Mouse (Mus musculus): Measurements from ENCODE around the gene BC053393.
"Not testable (repeated sequence)": the region's sequence is repeated elsewhere in the genome, so short reads cannot be mapped to it uniquely, and the experiment has no call there.

Gene BC053393

GRCm38 (mm10) chr11:46571327-46571726 is at the start of gene BC053393:
TSS of gene BC053393 (plus strand) at chr11:46571536.
- DNase-seq (ENCODE audit: low spot score in 2 of 2) = peak in 1 of 2 experiments; percentile 31

- no peak for DNase-seq (ENCODE audit: low spot score in 2 of 2)
These were observed 48.6 kb upstream of the BC053393 start for GRCm38 (mm10) chr11:46522719-46523118.

- DNase-seq (ENCODE audit: low spot score in 2 of 2) = no peak
These were observed 47.4 kb upstream of the BC053393 start, which contains the start of gene Gm12169 for GRCm38 (mm10) chr11:46523912-46524311. TSS of gene Gm12169 (plus strand) at chr11:46524212.

- no peak for DNase-seq (ENCODE audit: low spot score in 2 of 2)
These were observed 41.2 kb upstream of the BC053393 start for GRCm38 (mm10) chr11:46530149-46530548.

GRCm38 (mm10) chr11:46536978-46537377 is 34.4 kb upstream of the BC053393 start:
- DNase-seq (ENCODE audit: low spot score in 2 of 2) = no peak

GRCm38 (mm10) chr11:46543530-46543929 is 27.8 kb upstream of the BC053393 start:
- no peak for DNase-seq (ENCODE audit: low spot score in 2 of 2)

- no peak for DNase-seq (ENCODE audit: low spot score in 2 of 2)
These were observed 21.6 kb upstream of the BC053393 start for GRCm38 (mm10) chr11:46549721-46550120.

- peak in 1 of 2 experiments; percentile 26 for DNase-seq (ENCODE audit: low spot score in 2 of 2)
These were observed 18.6 kb upstream of the BC053393 start for GRCm38 (mm10) chr11:46552741-46553140.

GRCm38 (mm10) chr11:46561096-46561495 is 10.2 kb upstream of the BC053393 start:
- no peak for DNase-seq (ENCODE audit: low spot score in 2 of 2)

GRCm38 (mm10) chr11:46564671-46565070 is 6.7 kb upstream of the BC053393 start:
- DNase-seq (ENCODE audit: low spot score in 2 of 2) = no peak

GRCm38 (mm10) chr11:46565967-46566366 is 5.4 kb upstream of the BC053393 start:
- DNase-seq (ENCODE audit: low spot score in 2 of 2) = no peak

GRCm38 (mm10) chr11:46569107-46569506 is 2.2 kb upstream of the BC053393 start:
- no peak for DNase-seq (ENCODE audit: low spot score in 2 of 2)

- no peak for DNase-seq (ENCODE audit: low spot score in 2 of 2)
These were observed 7.5 kb downstream of the BC053393 start for GRCm38 (mm10) chr11:46578771-46579281.

GRCm38 (mm10) chr11:46580428-46580827 is 9.1 kb downstream of the BC053393 start:
- no peak for DNase-seq (ENCODE audit: low spot score in 2 of 2)

- DNase-seq (ENCODE audit: low spot score in 2 of 2) = no peak
These were observed 11.4 kb downstream of the BC053393 start for GRCm38 (mm10) chr11:46582741-46583140.

GRCm38 (mm10) chr11:46592416-46592815 is 21.1 kb downstream of the BC053393 start:
- DNase-seq (ENCODE audit: low spot score in 2 of 2) = no peak

- DNase-seq (ENCODE audit: low spot score in 2 of 2) = peak in 1 of 2 experiments; percentile 35
These were observed 48.6 kb downstream of the BC053393 start for GRCm38 (mm10) chr11:46619929-46620328.

- DNase-seq (ENCODE audit: low spot score in 2 of 2) = peak in 1 of 2 experiments; percentile 43
These were observed 49.3 kb downstream of the BC053393 start for GRCm38 (mm10) chr11:46620414-46621168.

GRCm38 (mm10) chr11:46629211-46629795 is 58.0 kb downstream of the BC053393 start, which contains the start of gene Dppa1:
TSS of gene Dppa1 (minus strand) at chr11:46629261.
- no peak for DNase-seq (ENCODE audit: low spot score in 2 of 2)

GRCm38 (mm10) chr11:46631635-46632034 is 60.3 kb downstream of the BC053393 start:
- peak; percentile 52 to 69 for DNase-seq (ENCODE audit: low spot score in 2 of 2)

GRCm38 (mm10) chr11:46635516-46635915 is 64.2 kb downstream of the BC053393 start:
- DNase-seq (ENCODE audit: low spot score in 2 of 2) = not testable (repeated sequence)

GRCm38 (mm10) chr11:46636568-46636967 is 65.2 kb downstream of the BC053393 start:
- no peak for DNase-seq (ENCODE audit: low spot score in 2 of 2)

All from right cerebral cortex, postnatal 10 days (tissue).